Mouse (Mus musculus) CD4-positive naive resting alpha-beta T cell, adult 76 days (primary cell): Measurements from ENCODE around the gene Prmt2. TPM values are rescaled to one million over a fixed set of nuclear protein-coding genes. Genes with fewer than 3 reads are reported as not detected.

Source experiments
- total RNA-seq: library from RNA; stranded (reverse); gene quantifications from one replicate; pipeline ENCODE4 v1.2.4, GENCODE M21; 2023

Gene Prmt2
- total RNA-seq: 9.1 TPM

GRCm38 (mm10) chr10:76237341-76238225 lies at the start of gene Prmt2:
Gene Prmt2, minus strand, starts transcription at chr10:76237865.

GRCm38 (mm10) chr10:76253536-76253935 lies 15.9 kb upstream of the Prmt2 start, which contains the start of gene S100b:
Gene S100b, plus strand, starts transcription at chr10:76253853.

Other genes starting within 250 kb of the Prmt2 start
- gene Zfp280b, start 205.2 kb downstream of the Prmt2 start, total RNA-seq: 17.4 TPM
- gene Slc5a4b, start 126.9 kb downstream of the Prmt2 start, total RNA-seq: not detected
- not detected for gene Slc5a4a, start 90.4 kb downstream of the Prmt2 start, total RNA-seq
- gene S100b, start 16.0 kb upstream of the Prmt2 start, total RNA-seq: not detected
- gene Dip2a, start 107.4 kb upstream of the Prmt2 start, total RNA-seq: 4.8 TPM
- gene AC141477.1, start 202.6 kb upstream of the Prmt2 start, total RNA-seq: 33.7 TPM
- gene Pcnt, start 204.9 kb upstream of the Prmt2 start, total RNA-seq: 71.0 TPM
- not detected for gene 2610028H24Rik, start 211.2 kb upstream of the Prmt2 start, total RNA-seq
- 81.0 TPM for gene Mcm3ap, start 231.1 kb upstream of the Prmt2 start, total RNA-seq
- 1.4 TPM for gene Ybey, start 231.2 kb upstream of the Prmt2 start, total RNA-seq